Mouse (Mus musculus) stomach, embryonic 16.5 days (tissue): ENCODE measurements at regions not wholly inside any gene's neighbourhood (a gene's known extent, or its start where the extent isn't known, plus 50 kb on each side); places are given as distances from the start of the nearest gene placed in this dataset.

Source experiments
- ATAC-seq: fragments of 200-750 bp; cut with Nextera tagmentation; 2 replicates; pipeline ENCODE4 v1.8.0; 2017; ENCODE audit warnings: moderate number of reproducible peaks, moderate TSS enrichment; ENCODE audit not compliant: insufficient read depth, low FRiP score
- H3K27ac ChIP-seq: fragments of 300-500 bp; sonication (generic); 2 replicates; pipeline ENCODE4 v1.5.1; 2014; ENCODE audit warnings: low read length
- H3K27me3 ChIP-seq: fragments of 300-500 bp; sonication (generic); 2 replicates; pipeline ENCODE4 v1.6.1; 2014; ENCODE audit warnings: low read length, control low read depth, mixed read lengths; ENCODE audit not compliant: control insufficient read depth, insufficient read depth
- H3K36me3 ChIP-seq: fragments of 300-500 bp; sonication (generic); 2 replicates; pipeline ENCODE4 v1.6.1; 2014; ENCODE audit warnings: low read length; ENCODE audit not compliant: control insufficient read depth, insufficient read depth
- H3K4me1 ChIP-seq: fragments of 300-500 bp; sonication (generic); 2 replicates; pipeline ENCODE4 v1.6.1; 2014; ENCODE audit warnings: low read length, control low read depth, mixed read lengths; ENCODE audit not compliant: control insufficient read depth, insufficient read depth
- H3K4me2 ChIP-seq: fragments of 300-500 bp; sonication (generic); 2 replicates; pipeline ENCODE4 v1.6.1; 2014; ENCODE audit warnings: low read depth, low read length, mixed read lengths
- H3K4me3 ChIP-seq: fragments of 300-500 bp; sonication (generic); replicated peaks from 2 replicates; pipeline ENCODE4 v1.5.1; 2014; ENCODE audit warnings: mild to moderate bottlenecking, low read length
- H3K9ac ChIP-seq: fragments of 300-500 bp; sonication (generic); 2 replicates; pipeline ENCODE4 v1.6.1; 2014; ENCODE audit warnings: low read length
- H3K9me3 ChIP-seq: fragments of 300-500 bp; sonication (generic); replicated peaks from 2 replicates; pipeline ENCODE4 v1.6.1; 2016; ENCODE audit warnings: low read length, control low read depth; ENCODE audit not compliant: control insufficient read depth
- WGBS: fragments of 180-500 bp; shearing (Covaris S2); extraction: QIAGEN DNeasy Blood & Tissue Kit; methylation state at CpG from one replicate; pipeline ENCODE4 v1.1.7; 2014; 5-methylcytosine and 5-hydroxymethylcytosine counted together

DNA sequence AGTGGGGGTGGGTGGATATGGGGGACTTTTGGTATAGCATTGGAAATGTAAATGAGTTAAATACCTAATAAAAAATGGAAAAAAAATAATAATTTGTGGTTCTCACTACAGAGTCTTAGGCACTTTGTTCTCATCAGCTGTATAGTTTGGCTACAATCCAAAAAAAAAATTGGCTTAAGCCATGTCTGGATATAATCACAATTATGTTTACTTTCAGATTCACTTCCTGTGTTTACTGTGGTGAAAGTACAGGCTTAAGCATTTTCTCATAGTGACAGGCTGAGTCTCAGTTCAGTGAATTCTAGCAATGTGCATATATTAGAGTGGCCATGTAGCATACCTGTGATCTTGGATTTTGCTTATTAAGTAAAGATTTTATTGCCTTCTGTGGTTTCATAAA is 258.4 kb upstream of the Impg1 start:
- Histone ChIP-seq H3K9ac (no peak overlapping the region), H3K9me3 (no peaks in the 10 kb centered on the region), H3K27ac (no peak overlapping the region), H3K4me2 (no peak overlapping the region), H3K27me3 (no peaks in the 10 kb centered on the region), H3K4me1 (no peaks in the 10 kb centered on the region), H3K36me3 (no peaks in the 10 kb centered on the region), H3K4me3 (no peak overlapping the region)
- ATAC-seq, result 0 out of 2 replicates have a peak, but pooled peaks have one; percentile 56

DNA sequence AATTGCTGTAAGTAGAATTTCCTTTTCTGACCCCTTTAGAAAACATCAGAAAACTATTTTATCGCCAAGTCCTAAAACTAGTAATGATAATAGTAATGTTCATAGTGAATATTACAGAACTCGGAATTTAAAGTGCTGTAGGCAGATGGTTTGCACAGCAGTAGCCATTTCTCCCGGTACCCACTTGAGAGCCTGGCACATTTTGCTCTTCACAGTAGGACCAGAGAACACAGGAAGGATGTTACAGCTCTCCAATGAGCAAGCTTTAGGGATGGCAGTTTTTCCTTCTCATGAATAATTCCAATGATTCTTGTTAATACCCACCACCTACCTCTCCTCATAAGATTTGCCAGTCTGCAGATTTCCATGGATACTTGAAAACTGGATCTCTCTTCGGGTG is 253.2 kb upstream of the Impg1 start:
- H3K27me3 ChIP-seq, result no peaks in the 10 kb centered on the region
- no peak overlapping the region for H3K4me3 ChIP-seq
- no peaks in the 10 kb centered on the region for H3K4me1 ChIP-seq
- H3K36me3 ChIP-seq, result no peaks in the 10 kb centered on the region
- H3K9me3 ChIP-seq, result no peaks in the 10 kb centered on the region
- H3K4me2 ChIP-seq, result no peak overlapping the region
- H3K27ac ChIP-seq, result no peak overlapping the region
- no peak for ATAC-seq
- H3K9ac ChIP-seq, result no peak overlapping the region
- WGBS, result 85% methylated on average over 4 of the region's 4 CpGs

DNA sequence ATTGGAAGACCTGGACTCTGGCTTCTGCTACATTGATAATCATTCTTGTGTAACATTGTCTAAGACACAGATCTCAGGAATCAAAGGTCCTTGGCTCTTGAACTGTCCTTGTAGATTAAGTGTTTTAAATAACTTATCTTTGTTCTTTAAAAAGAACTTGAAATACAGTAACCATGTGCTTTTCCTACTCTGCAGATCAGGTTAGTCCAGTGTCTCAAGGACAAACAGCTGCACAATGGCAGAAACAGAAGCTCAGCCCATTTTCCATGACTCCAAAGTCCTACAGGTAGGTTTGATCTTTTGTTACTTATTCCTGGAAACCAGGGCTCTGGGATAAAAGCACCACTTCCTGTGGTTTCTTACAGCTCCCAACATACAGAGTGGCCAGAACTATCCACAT is 244.5 kb upstream of the Impg1 start:
- Histone ChIP-seq H3K4me3 (no peak overlapping the region), H3K9me3 (no peaks in the 10 kb centered on the region), H3K27ac (no peak overlapping the region), H3K4me2 (no peak overlapping the region), H3K9ac (no peak overlapping the region), H3K27me3 (no peaks in the 10 kb centered on the region), H3K4me1 (no peaks in the 10 kb centered on the region), H3K36me3 (no peaks in the 10 kb centered on the region)
- ATAC-seq, result no peak

GRCm38 (mm10) chr9:80705264-80705663 is 240.0 kb upstream of the Impg1 start:
- Histone ChIP-seq H3K9ac (no peak overlapping the region), H3K4me1 (no peaks in the 10 kb centered on the region), H3K36me3 (no peaks in the 10 kb centered on the region), H3K4me2 (no peak overlapping the region), H3K27me3 (no peaks in the 10 kb centered on the region), H3K4me3 (no peak overlapping the region), H3K9me3 (no peaks in the 10 kb centered on the region), H3K27ac (no peak overlapping the region)
- 83% methylated on average over 2 of the region's 2 CpGs for WGBS
- ATAC-seq, result no peak

DNA sequence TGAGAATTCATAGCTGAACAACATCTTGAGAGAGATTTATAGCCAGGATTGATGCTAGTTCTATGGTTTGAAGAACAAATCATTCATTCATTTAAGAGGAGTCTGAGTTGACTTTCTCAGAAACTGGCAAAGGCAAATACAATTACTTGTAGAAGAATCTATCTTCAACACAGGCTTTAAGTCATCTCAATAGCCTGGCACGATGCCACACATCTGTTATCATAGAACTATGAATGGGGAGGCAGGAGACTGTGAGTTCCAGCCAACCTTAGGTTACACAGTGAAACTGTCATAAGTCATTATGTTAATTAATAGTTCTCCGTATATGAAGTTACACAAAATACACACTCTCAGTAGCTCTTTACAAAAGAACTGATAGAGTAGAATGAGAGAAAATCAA is 231.9 kb upstream of the Impg1 start:
- no peak for ATAC-seq
- 66% methylated on average over 2 of the region's 2 CpGs for WGBS
- Histone ChIP-seq H3K9me3 (no peaks in the 10 kb centered on the region), H3K4me1 (no peaks in the 10 kb centered on the region), H3K4me3 (no peak overlapping the region), H3K27me3 (no peaks in the 10 kb centered on the region), H3K36me3 (no peaks in the 10 kb centered on the region), H3K9ac (no peak overlapping the region), H3K27ac (no peak overlapping the region), H3K4me2 (no peak overlapping the region)

DNA sequence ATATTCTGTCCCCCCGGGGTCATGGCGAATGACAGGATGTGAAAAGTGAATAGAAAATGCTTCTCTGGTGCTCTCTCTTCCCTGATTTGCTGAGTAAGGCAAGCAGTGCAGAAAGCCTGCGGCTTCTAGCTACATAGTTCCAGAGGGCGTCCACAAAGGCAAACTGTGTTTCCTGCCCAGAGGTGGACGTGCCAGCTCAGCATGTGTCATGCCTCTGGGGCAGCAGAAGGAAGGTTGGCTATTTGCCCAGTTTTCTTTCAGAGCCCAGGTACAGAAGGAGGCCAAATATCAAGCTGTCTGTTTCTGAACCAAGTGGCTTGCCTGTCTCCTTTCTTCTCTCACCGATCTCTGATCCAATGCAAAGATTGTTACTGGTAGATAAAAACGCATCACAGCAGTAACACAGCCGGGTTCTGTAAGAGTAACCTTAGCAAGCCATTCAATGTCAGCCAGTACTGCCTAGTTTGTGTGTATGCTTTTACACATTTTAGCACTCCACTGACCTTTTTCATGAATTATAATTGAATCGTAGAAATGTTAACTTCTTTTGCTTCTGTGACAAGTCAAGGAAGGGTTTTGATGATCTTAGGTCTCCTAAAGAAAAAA is 223.3 kb upstream of the Impg1 start:
- peak; percentile 86 for ATAC-seq
- H3K27ac ChIP-seq, result no peak overlapping the region
- H3K4me1 ChIP-seq, result no peaks in the 10 kb centered on the region
- no peak overlapping the region for H3K4me2 ChIP-seq
- H3K9ac ChIP-seq, result no peak overlapping the region
- H3K27me3 ChIP-seq, result no peaks in the 10 kb centered on the region
- H3K36me3 ChIP-seq, result no peaks in the 10 kb centered on the region
- no peak overlapping the region for H3K4me3 ChIP-seq
- H3K9me3 ChIP-seq, result no peaks in the 10 kb centered on the region
- 55% methylated on average over 9 of the region's 9 CpGs for WGBS

- Histone ChIP-seq H3K4me1 (no peaks in the 10 kb centered on the region), H3K36me3 (no peaks in the 10 kb centered on the region), H3K27ac (no peak overlapping the region), H3K4me2 (no peak overlapping the region), H3K4me3 (no peak overlapping the region), H3K9ac (no peak overlapping the region), H3K9me3 (no peaks in the 10 kb centered on the region), H3K27me3 (no peaks in the 10 kb centered on the region)
- peak; percentile 66; the same call in 1 of the 2 replicates for ATAC-seq
- 45% methylated on average over 5 of the region's 5 CpGs for WGBS
Measured at GRCm38 (mm10) chr9:80683030-80683692, 217.9 kb upstream of the Impg1 start.

- no peaks in the 10 kb centered on the region for H3K36me3 ChIP-seq
- H3K27me3 ChIP-seq, result no peaks in the 10 kb centered on the region
- H3K4me3 ChIP-seq, result no peak overlapping the region
- H3K4me2 ChIP-seq, result no peak overlapping the region
- no peak overlapping the region for H3K27ac ChIP-seq
- no peak overlapping the region for H3K9ac ChIP-seq
- H3K9me3 ChIP-seq, result no peaks in the 10 kb centered on the region
- H3K4me1 ChIP-seq, result no peaks in the 10 kb centered on the region
- WGBS, result 85% methylated on average over 2 of the region's 2 CpGs
- no peak for ATAC-seq
Measured at GRCm38 (mm10) chr9:80681709-80682108, 216.4 kb upstream of the Impg1 start.

- H3K27me3 ChIP-seq, result no peaks in the 10 kb centered on the region
- no peaks in the 10 kb centered on the region; the same call in 1 of the 2 replicates for H3K9me3 ChIP-seq
- WGBS, result 60% methylated on average over 1 of the region's 1 CpGs
- H3K27ac ChIP-seq, result no peak overlapping the region
- H3K4me1 ChIP-seq, result no peaks in the 10 kb centered on the region
- ATAC-seq, result no peak
- H3K4me2 ChIP-seq, result no peak overlapping the region
- H3K4me3 ChIP-seq, result no peak overlapping the region
- no peak overlapping the region for H3K9ac ChIP-seq
- H3K36me3 ChIP-seq, result no peaks in the 10 kb centered on the region
Measured at GRCm38 (mm10) chr9:80671483-80671882, 206.2 kb upstream of the Impg1 start.
